ENCODE assay signal across 8 mouse cellular contexts in genomic region chr5:114571451-114572030, GRCm38 (mm10). TPM values are rescaled to one million over a fixed set of nuclear protein-coding genes. Genes with fewer than 3 reads are reported as not detected.
DNase-seq lines count a peak whose midpoint lies in the region; ATAC-seq and TF ChIP-seq lines count a peak whose summit lies in the region.

No protein-coding gene starts in this region.

- TF ChIP-seq EP300 in liver, postnatal 0 days (IDR thresholded peaks at IDR 0.05; ENCODE audit: low read depth): no peak
- TF ChIP-seq EP300 in stomach, postnatal 0 days (optimal IDR thresholded peaks at IDR 0.05): no peak

- H3K27ac ChIP-seq in heart, embryonic 12.5 days (ENCODE audit: poor library complexity, severe bottlenecking): no peak overlapping the region
- peak overlapping the region; percentile 69 for H3K27ac ChIP-seq in forebrain, embryonic 16.5 days (ENCODE audit: low read length)
- H3K27ac ChIP-seq in liver, postnatal 0 days (ENCODE audit: low read depth): no peak overlapping the region
- H3K27ac ChIP-seq in stomach, postnatal 0 days (replicated peaks): no peak overlapping the region

- 1% methylated on average over 39 of the region's 39 CpGs for WGBS in heart, embryonic 12.5 days
- under 1% methylated on average over 39 of the region's 39 CpGs for WGBS in forebrain, embryonic 16.5 days
- 4% methylated on average over 39 of the region's 39 CpGs for WGBS in liver, postnatal 0 days (ENCODE audit: insufficient replicate concordance)
- 6% methylated on average over 39 of the region's 39 CpGs for WGBS in stomach, postnatal 0 days

- H3K4me1 ChIP-seq in heart, embryonic 12.5 days (replicated peaks): peaks cover 65% of the 10 kb centered on the region
- H3K4me1 ChIP-seq in forebrain, embryonic 16.5 days (replicated peaks; ENCODE audit: control insufficient read depth, insufficient read depth, low read length): peaks cover 84% of the 10 kb centered on the region
- peaks cover 42% of the 10 kb centered on the region for H3K4me1 ChIP-seq in liver, postnatal 0 days (ENCODE audit: insufficient read depth)
- peaks cover 6% of the 10 kb centered on the region for H3K4me1 ChIP-seq in stomach, postnatal 0 days (replicated peaks; ENCODE audit: control insufficient read depth, insufficient read depth)

- peak overlapping the region; percentile 41 for H3K4me3 ChIP-seq in heart, embryonic 12.5 days
- peak overlapping the region; percentile 49 for H3K4me3 ChIP-seq in forebrain, embryonic 16.5 days (replicated peaks; ENCODE audit: low read length)
- H3K4me3 ChIP-seq in liver, postnatal 0 days (ENCODE audit: low read depth, low read length): peak overlapping the region; percentile 37
- peak overlapping the region; percentile 27 for H3K4me3 ChIP-seq in stomach, postnatal 0 days (ENCODE audit: low read depth, low read length)

- intact Hi-C loops in heart, postnatal 10 days (cut with DNase I): no loop called here

- peak overlapping the region; percentile 75 for H3K4me2 ChIP-seq in heart, embryonic 12.5 days
- peak overlapping the region; percentile 59 for H3K4me2 ChIP-seq in forebrain, embryonic 16.5 days (ENCODE audit: low read length)
- H3K4me2 ChIP-seq in liver, postnatal 0 days (ENCODE audit: low read depth, low read length): peak overlapping the region; percentile 63
- H3K4me2 ChIP-seq in stomach, postnatal 0 days (replicated peaks; ENCODE audit: low read depth): peak overlapping the region; percentile 54

- no peaks in the 10 kb centered on the region for H3K9me3 ChIP-seq in heart, embryonic 12.5 days (replicated peaks)
- no peaks in the 10 kb centered on the region for H3K9me3 ChIP-seq in forebrain, embryonic 16.5 days (ENCODE audit: control insufficient read depth, low read length)
- H3K9me3 ChIP-seq in liver, postnatal 0 days (ENCODE audit: low read length): no peaks in the 10 kb centered on the region
- no peaks in the 10 kb centered on the region for H3K9me3 ChIP-seq in stomach, postnatal 0 days (ENCODE audit: control insufficient read depth, low read length)

- peaks cover 69% of the 10 kb centered on the region for H3K27me3 ChIP-seq in heart, embryonic 12.5 days (replicated peaks)
- peaks cover 30% of the 10 kb centered on the region for H3K27me3 ChIP-seq in forebrain, embryonic 16.5 days (replicated peaks; ENCODE audit: control insufficient read depth, insufficient read depth, low read length)
- H3K27me3 ChIP-seq in liver, postnatal 0 days (ENCODE audit: insufficient read depth, low read length): peaks cover 30% of the 10 kb centered on the region
- H3K27me3 ChIP-seq in stomach, postnatal 0 days (ENCODE audit: control insufficient read depth, insufficient read depth, low read length): no peaks in the 10 kb centered on the region

- no peak for DNase-seq in heart, postnatal 10 days
- peak; percentile 25 for DNase-seq in MN1 (ENCODE audit: low spot score)
- DNase-seq in liver, postnatal 0 days: no peak
- DNase-seq in stomach, postnatal 0 days (ENCODE audit: low spot score): peak; percentile 52
- no peak for DNase-seq in urinary bladder, postnatal 25 days (ENCODE audit: low spot score)
- no peak for DNase-seq in gastrocnemius, postnatal 4 days (ENCODE audit: low spot score in 2 of 2)

- no peak for ATAC-seq in heart, embryonic 12.5 days (ENCODE audit: insufficient number of reproducible peaks, low FRiP score)
- ATAC-seq in forebrain, embryonic 16.5 days: 0 out of 2 replicates have a peak, but pooled peaks have one; percentile 1
- no peak for ATAC-seq in liver, postnatal 0 days
- ATAC-seq in stomach, postnatal 0 days (ENCODE audit: low FRiP score, low TSS enrichment): no peak

- H3K9ac ChIP-seq in heart, embryonic 12.5 days: peak overlapping the region; percentile 42; the same call in 1 of the 2 replicates
- peak overlapping the region; percentile 63 for H3K9ac ChIP-seq in forebrain, embryonic 16.5 days (replicated peaks; ENCODE audit: low read depth, low read length)
- 0 out of 2 replicates have a peak overlapping the region, but pooled peaks have one; percentile 16 for H3K9ac ChIP-seq in liver, postnatal 0 days (replicated peaks)
- peak overlapping the region; percentile 27; the same call in 1 of the 2 replicates for H3K9ac ChIP-seq in stomach, postnatal 0 days (ENCODE audit: low read length)

- no peak for TF ChIP-seq CTCF in liver, postnatal 0 days (IDR thresholded peaks at IDR 0.05; ENCODE audit: low read depth)
- TF ChIP-seq CTCF in stomach, postnatal 0 days (IDR thresholded peaks at IDR 0.05; ENCODE audit: low read depth): no peak

- H3K36me3 ChIP-seq in heart, embryonic 12.5 days: no peaks in the 10 kb centered on the region
- no peaks in the 10 kb centered on the region for H3K36me3 ChIP-seq in forebrain, embryonic 16.5 days (ENCODE audit: control insufficient read depth, insufficient read depth)
- no peaks in the 10 kb centered on the region for H3K36me3 ChIP-seq in liver, postnatal 0 days (replicated peaks; ENCODE audit: insufficient read depth, low read length)
- H3K36me3 ChIP-seq in stomach, postnatal 0 days (ENCODE audit: control insufficient read depth, insufficient read depth, low read length): no peaks in the 10 kb centered on the region

RNA-seq across cellular contexts. Expression of gene Fam222a, which starts 3.7 kb away (rescaled TPM):
- 0.63 and 1.1 TPM in 2 replicates for polyA plus RNA-seq in heart, embryonic 12.5 days (2016; fragmentation: Nextera tagmentation; extraction: Ambion mirVana)
- total RNA-seq in heart, postnatal 10 days (2021): 1 to 10 TPM; 7.2 to 8.0 TPM
- 4.3 and 4.4 TPM in 2 replicates for polyA plus RNA-seq in forebrain, embryonic 16.5 days (2015; fragmentation: Nextera tagmentation; extraction: Ambion mirVana)
- 0.80 and 1.8 TPM in 2 replicates for polyA plus RNA-seq in liver, postnatal 0 days (2015; fragmentation: Nextera tagmentation; extraction: Ambion mirVana)
- polyA plus RNA-seq in stomach, postnatal 0 days (2015; fragmentation: Nextera tagmentation; extraction: Ambion mirVana): 0.79 and 0.98 TPM in 2 replicates
- total RNA-seq in gastrocnemius, postnatal 4 days (2021): 1 to 10 TPM; 2.2 to 2.5 TPM

Comparison
In these comparisons a context has a peak if more than half of its experiments do, and no peak if none do; other contexts are left out.
1. DNase-seq: peak in MN1 (single experiment) and stomach, postnatal 0 days (single experiment); none in heart, postnatal 10 days (0 of 2), liver, postnatal 0 days (single experiment), urinary bladder, postnatal 25 days (single experiment) and gastrocnemius, postnatal 4 days (0 of 2).
2. Peak in every context shown above with its lines, with median percentiles within 50 percentile points of each other: H3K4me2 ChIP-seq, H3K4me3 ChIP-seq and H3K9ac ChIP-seq.